Mouse (Mus musculus) neutrophil, adult 83 days (primary cell): ENCODE results near the gene Irx6. TPM values are rescaled to one million over a fixed set of nuclear protein-coding genes. Genes with fewer than 3 reads are reported as not detected.

Experiments
- total RNA-seq, 2 experiments: library from RNA; stranded (reverse); gene quantifications; one replicate each; pipeline ENCODE4 v1.2.4; 2023

The Irx6 gene
- total RNA-seq, result not detected

DNA sequence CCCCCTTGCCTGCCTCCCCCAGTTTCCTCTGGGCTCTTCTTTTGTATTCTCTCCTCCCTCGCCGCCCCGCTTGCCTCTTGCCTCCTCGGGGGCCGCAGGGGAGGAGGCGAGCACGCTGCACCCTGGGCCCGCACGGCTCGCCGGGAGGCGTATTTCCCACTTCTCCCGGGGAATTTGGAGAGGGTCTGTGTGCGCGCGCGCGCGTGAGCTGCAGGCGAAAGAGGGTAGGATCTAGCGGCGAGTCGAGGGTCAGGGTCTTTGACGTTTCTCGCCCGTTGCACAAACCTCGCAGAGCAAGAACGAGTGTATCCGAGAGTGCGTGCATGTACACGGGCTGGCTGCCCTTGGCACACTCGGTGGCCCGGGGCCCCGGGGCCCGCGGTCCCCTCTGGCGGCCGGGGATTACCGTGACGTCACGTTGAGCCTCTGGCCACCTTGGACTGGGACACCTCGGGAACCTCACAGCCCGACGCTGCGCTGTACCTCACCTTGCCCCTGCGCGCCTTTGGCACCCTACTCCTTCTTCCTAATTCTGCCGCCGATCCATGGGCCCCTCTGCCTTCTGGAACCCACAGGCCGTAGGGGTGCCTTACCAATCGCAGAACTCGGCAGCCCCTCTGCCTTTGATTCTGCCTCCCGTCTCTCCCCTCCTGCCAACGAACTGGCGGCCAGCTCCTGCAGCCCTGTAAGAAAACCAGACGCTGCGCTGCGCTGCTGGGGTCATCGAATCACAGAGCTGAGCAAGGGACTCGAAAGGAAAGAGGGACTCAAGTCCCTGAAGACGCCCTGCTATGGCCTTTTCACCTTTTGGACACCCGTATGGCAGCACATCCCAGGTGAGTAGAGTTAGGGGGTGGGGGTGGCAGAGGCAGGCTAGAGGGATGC lies at the start of gene Irx6:
Gene Irx6, plus strand, starts transcription at position 45 of the 885 bp plus-strand sequence.

Other genes starting within 250 kb of the Irx6 start
- gene Mmp2, start 153.0 kb downstream of the Irx6 start, total RNA-seq, result 1 to 10 TPM; 1.5 to 3.2 TPM
- gene Lpcat2, start 181.1 kb downstream of the Irx6 start, total RNA-seq, result 100 to 1,000 TPM in 1 of 2 experiments, 10 to 100 TPM in 1; 98.6 to 118 TPM
- gene Capns2, start 227.1 kb downstream of the Irx6 start, total RNA-seq, result 10 to 100 TPM in 1 of 2 experiments, 1 to 10 TPM in 1; 7.3 to 13.7 TPM